Mouse (Mus musculus): ENCODE results near the gene Scmh1. TPM values are rescaled to one million over a fixed set of nuclear protein-coding genes. Genes with fewer than 3 reads are reported as not detected.
"Not testable (repeated sequence)": the region's sequence is repeated elsewhere in the genome, so short reads cannot be mapped to it uniquely, and the experiment has no call there.

Gene Scmh1
- polyA plus RNA-seq, 1 experiment from 2014 or later, result 9.0 TPM

DNA sequence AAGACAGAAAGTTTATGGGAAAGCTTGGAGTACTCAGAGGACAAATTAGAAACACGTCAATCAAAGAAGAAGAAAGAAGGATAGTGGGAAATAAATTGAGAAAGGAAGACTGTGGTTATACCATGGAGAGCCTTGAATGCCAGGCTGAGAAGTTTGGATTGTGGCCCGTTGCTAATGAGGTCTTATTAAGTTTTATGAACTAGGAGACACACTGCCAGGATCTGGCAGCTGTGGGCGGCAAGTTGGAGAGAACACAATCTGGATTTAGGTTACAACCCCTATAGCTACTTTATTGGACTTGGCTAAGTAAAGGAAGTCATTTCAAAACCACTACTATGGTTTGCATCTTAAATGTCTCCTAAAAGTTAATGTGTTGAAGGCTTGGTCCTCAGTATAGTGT lies 4.8 kb upstream of the Scmh1 start:
- H3K4me2 ChIP-seq (ENCODE audit: low read depth, low read length), result no peak overlapping the region
- no peaks in the 10 kb centered on the region for H3K36me3 ChIP-seq (replicated peaks; ENCODE audit: insufficient read depth, low read length)
- no peak overlapping the region for H3K27ac ChIP-seq (ENCODE audit: low read depth)
- DNase-seq (no peak), ATAC-seq (no peak)
- WGBS (ENCODE audit: insufficient replicate concordance), result 76% methylated on average over 3 of the region's 3 CpGs
- TF ChIP-seq EP300 (IDR thresholded peaks at IDR 0.05; ENCODE audit: low read depth) (no peak), CTCF (IDR thresholded peaks at IDR 0.05; ENCODE audit: low read depth) (no peak)
- H3K27me3 ChIP-seq (ENCODE audit: insufficient read depth, low read length), result no peaks in the 10 kb centered on the region
- H3K9ac ChIP-seq (replicated peaks), result no peak overlapping the region
- no peaks in the 10 kb centered on the region for H3K9me3 ChIP-seq (ENCODE audit: low read length)
- H3K4me3 ChIP-seq (ENCODE audit: low read depth, low read length), result no peak overlapping the region
- no peaks in the 10 kb centered on the region; the same call in 1 of the 2 replicates for H3K4me1 ChIP-seq (ENCODE audit: insufficient read depth)

DNA sequence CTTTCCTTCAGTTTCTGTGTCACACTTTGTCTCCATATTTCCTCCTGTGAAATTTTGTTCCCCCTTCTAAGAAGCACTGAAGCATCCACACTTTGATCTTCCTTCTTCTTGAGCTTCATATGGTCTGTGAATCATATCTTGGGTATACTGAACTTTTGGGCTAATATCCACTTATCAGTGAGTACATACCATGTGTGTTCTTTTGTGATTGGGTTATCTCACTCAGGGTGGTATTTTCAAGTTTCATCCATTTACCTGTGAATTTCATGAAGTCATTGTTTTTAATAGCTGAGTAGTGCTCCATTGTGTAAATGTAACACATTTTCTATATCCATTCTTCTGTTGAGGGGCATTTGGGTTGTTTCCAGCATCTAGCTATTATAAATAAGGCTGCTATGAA lies 3.0 kb upstream of the Scmh1 start:
- H3K27ac ChIP-seq (ENCODE audit: low read depth); H3K36me3 ChIP-seq (replicated peaks; ENCODE audit: insufficient read depth, low read length); H3K4me3 ChIP-seq (ENCODE audit: low read depth, low read length); H3K9ac ChIP-seq (replicated peaks); H3K27me3 ChIP-seq (ENCODE audit: insufficient read depth, low read length); H3K4me2 ChIP-seq (ENCODE audit: low read depth, low read length); ATAC-seq; DNase-seq; H3K9me3 ChIP-seq (ENCODE audit: low read length): not testable (repeated sequence)
- TF ChIP-seq EP300 (IDR thresholded peaks at IDR 0.05; ENCODE audit: low read depth), result peak; percentile 52; the same call in 1 of the 2 replicates
- H3K4me1 ChIP-seq (ENCODE audit: insufficient read depth), result peaks cover 12% of the 10 kb centered on the region

DNA sequence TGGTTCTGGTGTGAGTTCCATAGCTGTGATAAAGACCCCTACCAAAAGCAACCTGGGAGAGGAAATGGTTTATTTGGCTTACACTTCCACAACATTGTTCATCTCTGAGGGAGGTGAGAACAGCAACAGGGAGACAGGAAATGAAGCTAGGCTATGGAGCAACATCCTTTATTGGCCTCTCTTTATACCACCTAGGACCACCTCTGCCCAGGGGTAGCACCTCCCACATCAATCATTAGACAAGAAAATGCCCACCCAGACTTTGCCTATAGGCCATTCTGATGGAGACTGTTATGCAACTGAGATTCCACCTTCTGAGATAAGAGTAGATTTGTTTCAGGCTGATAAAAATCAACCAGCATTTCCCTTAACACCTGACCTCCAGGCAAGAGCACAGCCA lies 834 bp upstream of the Scmh1 start:
- Histone ChIP-seq H3K27me3 (ENCODE audit: insufficient read depth, low read length) (no peaks in the 10 kb centered on the region), H3K4me2 (ENCODE audit: low read depth, low read length) (no peak overlapping the region), H3K4me3 (ENCODE audit: low read depth, low read length) (no peak overlapping the region), H3K9ac (replicated peaks) (no peak overlapping the region), H3K27ac (ENCODE audit: low read depth) (no peak overlapping the region), H3K4me1 (ENCODE audit: insufficient read depth) (peaks cover 17% of the 10 kb centered on the region), H3K36me3 (replicated peaks; ENCODE audit: insufficient read depth, low read length) (no peaks in the 10 kb centered on the region), H3K9me3 (ENCODE audit: low read length) (no peaks in the 10 kb centered on the region)
- no peak for DNase-seq
- no peak for ATAC-seq
- TF ChIP-seq CTCF (IDR thresholded peaks at IDR 0.05; ENCODE audit: low read depth) (no peak), EP300 (IDR thresholded peaks at IDR 0.05; ENCODE audit: low read depth) (no peak)

DNA sequence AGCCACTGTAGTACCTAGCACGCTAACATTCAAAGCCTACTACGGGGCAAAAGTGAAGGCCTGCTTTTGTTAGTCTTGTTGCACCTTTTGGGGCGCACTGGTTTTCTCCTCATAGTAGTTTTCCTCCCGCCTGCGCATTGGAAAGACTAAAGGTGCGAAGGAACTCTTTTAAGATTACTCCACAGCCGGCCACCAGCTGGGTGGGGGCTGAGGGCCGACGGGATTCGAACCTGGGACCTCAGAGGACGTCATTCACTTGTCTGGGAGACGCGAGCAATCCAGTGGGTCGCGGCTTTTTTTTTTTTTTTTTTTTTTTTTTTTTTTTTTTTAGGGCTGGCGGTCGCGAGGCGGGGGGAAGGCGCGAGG lies 320 bp upstream of the Scmh1 start:
- Histone ChIP-seq H3K4me3 (ENCODE audit: low read depth, low read length) (peak overlapping the region; percentile 98), H3K27me3 (ENCODE audit: insufficient read depth, low read length) (no peaks in the 10 kb centered on the region), H3K4me2 (ENCODE audit: low read depth, low read length) (peak overlapping the region; percentile 85), H3K9me3 (ENCODE audit: low read length) (no peaks in the 10 kb centered on the region), H3K9ac (replicated peaks) (peak overlapping the region; percentile 99), H3K4me1 (ENCODE audit: insufficient read depth) (peaks cover 17% of the 10 kb centered on the region), H3K27ac (ENCODE audit: low read depth) (peak overlapping the region; percentile 95; the same call in 1 of the 2 replicates), H3K36me3 (replicated peaks; ENCODE audit: insufficient read depth, low read length) (no peaks in the 10 kb centered on the region)
- 13% methylated on average over 14 of the region's 21 CpGs for WGBS (ENCODE audit: insufficient replicate concordance)
- DNase-seq (no peak), ATAC-seq (no peak)
- TF ChIP-seq EP300 (IDR thresholded peaks at IDR 0.05; ENCODE audit: low read depth) (no peak), CTCF (IDR thresholded peaks at IDR 0.05; ENCODE audit: low read depth) (no peak)

DNA sequence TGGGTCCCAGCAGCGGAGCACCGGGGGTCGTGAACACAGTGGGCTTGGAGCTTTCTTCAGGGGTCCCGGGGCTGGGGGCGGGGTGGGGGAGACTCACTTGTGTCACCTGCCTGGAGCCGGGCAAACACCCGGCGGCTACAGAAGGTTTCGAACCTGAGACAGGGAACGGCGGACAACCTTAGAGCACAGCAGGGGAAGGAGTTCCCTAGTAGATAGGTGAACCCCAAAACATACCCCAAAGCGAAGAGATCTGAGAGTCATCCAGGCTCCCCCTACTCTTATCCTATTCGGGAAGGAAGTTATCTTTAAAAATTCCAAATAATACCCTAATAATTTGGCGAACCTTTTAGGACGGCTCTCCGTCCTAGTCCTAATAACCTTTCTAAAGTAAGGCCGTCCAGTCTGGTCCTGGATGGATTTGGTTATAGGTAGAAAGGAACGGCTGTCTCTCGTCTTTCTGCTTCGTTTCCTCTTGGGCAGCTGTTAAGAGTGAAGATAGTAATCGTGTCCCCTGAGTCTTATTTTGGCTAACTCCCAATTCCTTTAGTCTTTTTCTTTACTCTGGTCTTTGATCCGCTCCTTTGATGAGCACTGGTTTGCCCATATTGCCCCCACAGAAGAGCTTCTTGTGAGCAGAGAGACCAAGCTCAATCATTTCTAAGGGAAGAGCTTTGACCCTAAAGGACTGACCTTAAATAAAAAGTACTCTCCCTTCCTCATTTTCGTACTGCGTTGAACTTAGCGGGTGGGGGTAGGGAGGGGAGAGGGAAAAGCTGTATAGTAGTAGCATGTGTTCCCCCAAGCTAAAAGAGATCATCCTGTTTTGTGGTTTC lies 941 bp downstream of the Scmh1 start:
- Histone ChIP-seq H3K4me1 (ENCODE audit: insufficient read depth) (peaks cover 17% of the 10 kb centered on the region), H3K27ac (ENCODE audit: low read depth) (peak overlapping the region; percentile 95), H3K36me3 (replicated peaks; ENCODE audit: insufficient read depth, low read length) (no peaks in the 10 kb centered on the region), H3K4me2 (ENCODE audit: low read depth, low read length) (peak overlapping the region; percentile 85), H3K27me3 (ENCODE audit: insufficient read depth, low read length) (no peaks in the 10 kb centered on the region), H3K4me3 (ENCODE audit: low read depth, low read length) (peak overlapping the region; percentile 98), H3K9ac (replicated peaks) (peak overlapping the region; percentile 99), H3K9me3 (ENCODE audit: low read length) (no peaks in the 10 kb centered on the region)
- DNase-seq, result no peak
- ATAC-seq, result peak; percentile 52
- 3% methylated on average over 24 of the region's 25 CpGs for WGBS (ENCODE audit: insufficient replicate concordance)
- no peak for TF ChIP-seq EP300 (IDR thresholded peaks at IDR 0.05; ENCODE audit: low read depth)
- TF ChIP-seq CTCF (IDR thresholded peaks at IDR 0.05; ENCODE audit: low read depth), result no peak

DNA sequence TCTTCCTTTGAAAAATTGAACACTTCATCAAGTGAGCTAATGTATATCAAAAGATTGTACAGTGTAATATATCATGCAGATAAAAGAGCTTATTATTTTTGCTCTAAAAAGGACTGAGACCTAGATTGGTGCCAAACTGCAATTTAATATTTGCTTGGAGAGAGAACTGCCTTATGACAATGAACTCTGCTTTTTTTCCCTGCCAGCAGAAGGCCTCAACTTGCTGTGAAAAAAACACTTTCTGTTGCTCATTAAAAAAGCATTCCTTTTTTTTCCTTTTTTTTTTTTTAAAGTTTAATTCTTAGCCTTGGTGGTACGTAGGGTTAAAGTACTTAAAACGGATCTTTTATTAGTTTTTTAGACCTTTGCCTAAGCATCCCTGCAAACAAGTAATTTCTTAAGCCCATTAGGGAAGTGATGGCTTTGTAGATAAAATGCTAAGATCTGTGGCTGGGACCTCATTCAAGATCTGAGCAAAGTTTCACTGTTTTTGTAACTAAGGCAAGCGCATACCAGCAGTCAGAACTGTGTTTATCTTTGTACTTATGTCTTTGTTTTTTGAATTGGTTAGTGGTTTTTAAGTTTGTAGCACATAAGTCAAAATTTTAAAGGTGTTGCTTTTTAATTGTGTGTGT lies 1.7 kb downstream of the Scmh1 start:
- Histone ChIP-seq H3K4me2 (ENCODE audit: low read depth, low read length) (peak overlapping the region; percentile 85), H3K27ac (ENCODE audit: low read depth) (peak overlapping the region; percentile 95; the same call in 1 of the 2 replicates), H3K27me3 (ENCODE audit: insufficient read depth, low read length) (no peaks in the 10 kb centered on the region), H3K9ac (replicated peaks) (no peak overlapping the region), H3K36me3 (replicated peaks; ENCODE audit: insufficient read depth, low read length) (no peaks in the 10 kb centered on the region), H3K9me3 (ENCODE audit: low read length) (no peaks in the 10 kb centered on the region), H3K4me3 (ENCODE audit: low read depth, low read length) (peak overlapping the region; percentile 98), H3K4me1 (ENCODE audit: insufficient read depth) (peaks cover 22% of the 10 kb centered on the region)
- TF ChIP-seq CTCF (IDR thresholded peaks at IDR 0.05; ENCODE audit: low read depth), result no peak
- TF ChIP-seq EP300 (IDR thresholded peaks at IDR 0.05; ENCODE audit: low read depth), result no peak
- 29% methylated on average over 3 of the region's 3 CpGs for WGBS (ENCODE audit: insufficient replicate concordance)
- DNase-seq (no peak), ATAC-seq (no peak)

Measured in liver, postnatal 0 days (tissue).